Mouse (Mus musculus): ENCODE results near the gene Taar8a.

- TF ChIP-seq CTCF (IDR thresholded peaks at IDR 0.05; ENCODE audit: low read depth), result no peak
- no peak for TF ChIP-seq EP300 (optimal IDR thresholded peaks at IDR 0.05)
Measured at GRCm38 (mm10) chr10:24107747-24108146, 31.4 kb downstream of the Taar8a start.
